Mouse (Mus musculus) hindbrain, embryonic 10.5 days (tissue): ENCODE results near the gene Kif3c. TPM values are rescaled to one million over a fixed set of nuclear protein-coding genes. Genes with fewer than 3 reads are reported as not detected.

ENCODE experiments used
- DNase-seq: peaks from one replicate; pipeline ENCODE4 v3.0.0-alpha.2; 2017; ENCODE audit warnings: low spot score
- H3K27ac ChIP-seq: fragments of 300-500 bp; sonication (generic); 2 replicates; pipeline ENCODE4 v1.5.1; 2016; ENCODE audit warnings: mild to moderate bottlenecking, moderate library complexity
- H3K27me3 ChIP-seq: fragments of 300-500 bp; sonication (generic); 2 replicates; pipeline ENCODE4 v1.6.1; 2016; ENCODE audit warnings: mild to moderate bottlenecking; ENCODE audit not compliant: poor library complexity, insufficient read depth, severe bottlenecking
- H3K36me3 ChIP-seq: fragments of 300-500 bp; sonication (generic); 2 replicates; pipeline ENCODE4 v1.6.1; 2016; ENCODE audit warnings: mild to moderate bottlenecking, moderate library complexity
- H3K4me1 ChIP-seq: fragments of 300-500 bp; sonication (generic); replicated peaks from 2 replicates; pipeline ENCODE4 v1.6.1; 2016; ENCODE audit warnings: mild to moderate bottlenecking
- H3K4me3 ChIP-seq: fragments of 300-500 bp; sonication (generic); 2 replicates; pipeline ENCODE4 v1.5.1; 2016; ENCODE audit warnings: mild to moderate bottlenecking, moderate library complexity
- H3K9me3 ChIP-seq: fragments of 300-500 bp; sonication (generic); 2 replicates; pipeline ENCODE4 v1.6.1; 2016; ENCODE audit warnings: mild to moderate bottlenecking, moderate library complexity
- WGBS: fragments of 180-500 bp; shearing (Covaris S2); methylation state at CpG from one replicate; pipeline ENCODE4 v1.1.7; 2016; 5-methylcytosine and 5-hydroxymethylcytosine counted together
- polyA plus RNA-seq: library from polyadenylated mRNA; unstranded; fragments of >200 nt; fragmentation: Nextera tagmentation; extraction: Ambion mirVana; gene quantifications from 2 replicates; pipeline ENCODE4 v1.2.1, GENCODE M21; 2016

Gene Kif3c
- polyA plus RNA-seq, 1 experiment from 2014 or later = 32.5 TPM

GRCm38 (mm10) chr12:3429681-3430442 lies 64.9 kb downstream of the Kif3c start:
- H3K4me1 ChIP-seq = peaks cover 17% of the 10 kb centered on the region
- no peaks in the 10 kb centered on the region for H3K27me3 ChIP-seq
- H3K9me3 ChIP-seq = no peaks in the 10 kb centered on the region
- no peak overlapping the region for H3K4me3 ChIP-seq
- no peak overlapping the region for H3K27ac ChIP-seq
- WGBS = 88% methylated on average over 2 of the region's 2 CpGs
- peaks cover 27% of the 10 kb centered on the region; the same call in 1 of the 2 replicates for H3K36me3 ChIP-seq
- DNase-seq = no peak

- no peaks in the 10 kb centered on the region for H3K27me3 ChIP-seq
- H3K27ac ChIP-seq = no peak overlapping the region
- H3K4me3 ChIP-seq = no peak overlapping the region
- H3K36me3 ChIP-seq = peaks cover 27% of the 10 kb centered on the region; the same call in 1 of the 2 replicates
- peaks cover 12% of the 10 kb centered on the region for H3K4me1 ChIP-seq
- DNase-seq = no peak
- no peaks in the 10 kb centered on the region for H3K9me3 ChIP-seq
Observed at GRCm38 (mm10) chr12:3430443-3430753, 65.5 kb downstream of the Kif3c start.

- Histone ChIP-seq H3K36me3 (peaks cover 27% of the 10 kb centered on the region; the same call in 1 of the 2 replicates), H3K27ac (no peak overlapping the region), H3K4me3 (no peak overlapping the region), H3K27me3 (no peaks in the 10 kb centered on the region), H3K4me1 (peaks cover 6% of the 10 kb centered on the region; the same call in 1 of the 2 replicates), H3K9me3 (no peaks in the 10 kb centered on the region)
- no peak for DNase-seq
Observed at GRCm38 (mm10) chr12:3430985-3431384, 66.1 kb downstream of the Kif3c start.

GRCm38 (mm10) chr12:3433736-3434135 lies 68.8 kb downstream of the Kif3c start:
- no peak for DNase-seq
- no peaks in the 10 kb centered on the region for H3K27me3 ChIP-seq
- H3K27ac ChIP-seq = no peak overlapping the region
- H3K4me1 ChIP-seq = no peaks in the 10 kb centered on the region
- WGBS = 80% methylated on average over 1 of the region's 1 CpGs
- H3K36me3 ChIP-seq = peaks cover 34% of the 10 kb centered on the region
- H3K4me3 ChIP-seq = no peak overlapping the region
- H3K9me3 ChIP-seq = no peaks in the 10 kb centered on the region

GRCm38 (mm10) chr12:3436446-3436845 lies 71.5 kb downstream of the Kif3c start:
- Histone ChIP-seq H3K4me3 (no peak overlapping the region), H3K36me3 (peaks cover 25% of the 10 kb centered on the region), H3K27ac (no peak overlapping the region), H3K27me3 (no peaks in the 10 kb centered on the region), H3K4me1 (no peaks in the 10 kb centered on the region), H3K9me3 (no peaks in the 10 kb centered on the region)
- WGBS = 89% methylated on average over 5 of the region's 5 CpGs
- no peak for DNase-seq

- 94% methylated on average over 1 of the region's 1 CpGs for WGBS
- no peak overlapping the region for H3K4me3 ChIP-seq
- H3K36me3 ChIP-seq = peaks cover 23% of the 10 kb centered on the region
Observed at GRCm38 (mm10) chr12:3437815-3438214, 72.9 kb downstream of the Kif3c start.

GRCm38 (mm10) chr12:3440916-3441315 lies 76.0 kb downstream of the Kif3c start:
- no peaks in the 10 kb centered on the region for H3K9me3 ChIP-seq
- H3K36me3 ChIP-seq = peaks cover 25% of the 10 kb centered on the region
- H3K27me3 ChIP-seq = no peaks in the 10 kb centered on the region
- H3K4me1 ChIP-seq = no peaks in the 10 kb centered on the region
- H3K4me3 ChIP-seq = no peak overlapping the region
- no peak overlapping the region for H3K27ac ChIP-seq
- WGBS = 88% methylated on average over 2 of the region's 2 CpGs
- DNase-seq = no peak

More at GRCm38 (mm10) chr12:3437815-3438214, 72.9 kb downstream of the Kif3c start:
- DNase-seq = no peak
- Histone ChIP-seq H3K27me3 (no peaks in the 10 kb centered on the region), H3K27ac (no peak overlapping the region), H3K9me3 (no peaks in the 10 kb centered on the region), H3K4me1 (no peaks in the 10 kb centered on the region)

GRCm38 (mm10) chr12:3441361-3441760 lies 76.4 kb downstream of the Kif3c start:
- H3K36me3 ChIP-seq = peaks cover 24% of the 10 kb centered on the region
- DNase-seq = no peak
- H3K9me3 ChIP-seq = no peaks in the 10 kb centered on the region
- no peaks in the 10 kb centered on the region for H3K4me1 ChIP-seq
- H3K27ac ChIP-seq = no peak overlapping the region
- H3K27me3 ChIP-seq = no peaks in the 10 kb centered on the region
- WGBS = 94% methylated on average over 5 of the region's 5 CpGs
- H3K4me3 ChIP-seq = no peak overlapping the region

GRCm38 (mm10) chr12:3453554-3453953 lies 88.6 kb downstream of the Kif3c start:
- H3K9me3 ChIP-seq = no peaks in the 10 kb centered on the region
- no peak overlapping the region for H3K4me3 ChIP-seq
- H3K36me3 ChIP-seq = peaks cover 54% of the 10 kb centered on the region
- no peaks in the 10 kb centered on the region for H3K27me3 ChIP-seq
- no peak for DNase-seq
- 89% methylated on average over 3 of the region's 3 CpGs for WGBS
- no peak overlapping the region for H3K27ac ChIP-seq
- no peaks in the 10 kb centered on the region for H3K4me1 ChIP-seq

Other genes starting within 250 kb of the Kif3c start
- 81.9 and 94.4 TPM in 2 replicates for gene Rab10, start 55.2 kb upstream of the Kif3c start, polyA plus RNA-seq
- 13.1 and 16.0 TPM in 2 replicates for gene Asxl2, start 61.7 kb downstream of the Kif3c start, polyA plus RNA-seq
- gene Dtnb, start 207.2 kb downstream of the Kif3c start, polyA plus RNA-seq = 36.0 and 36.7 TPM in 2 replicates